Comparison of ENCODE assay signal across 10 mouse cellular contexts in genomic region chr12:112309781-112310180, GRCm38 (mm10).
DNase-seq lines count a peak whose midpoint lies in the region; ATAC-seq and TF ChIP-seq lines count a peak whose summit lies in the region.
"Had no signal": no experiment of that assay in that cellular context is flagged by ENCODE, and none has a peak within 500 bp of the region (broad histone marks: within the 10 kb centered on the region; RNA-seq: fewer than 3 reads in every experiment).

No protein-coding gene starts in this region.

- WGBS in midbrain, embryonic 16.5 days: 83% methylated on average over 10 of the region's 10 CpGs

- no peak overlapping the region for H3K4me3 ChIP-seq in layer of hippocampus, adult 2 months
- no peak overlapping the region for H3K4me3 ChIP-seq in midbrain, embryonic 16.5 days (ENCODE audit: low read depth, low read length)
- H3K4me3 ChIP-seq: embryonic facial prominence, embryonic 12.5 days had no signal

- no peaks in the 10 kb centered on the region for H3K27me3 ChIP-seq in midbrain, embryonic 16.5 days (ENCODE audit: control insufficient read depth, insufficient read depth, low read depth, low read length)
- H3K27me3 ChIP-seq: embryonic facial prominence, embryonic 12.5 days had no signal

- peak; percentile 18 for DNase-seq in CD4-positive, CD25-positive, alpha-beta regulatory T cell, adult 2 months (ENCODE audit: low read depth, low spot score)
- no peak for DNase-seq in layer of hippocampus, adult 2 months (ENCODE audit: low spot score in 2 of 2)
- DNase-seq in layer of hippocampus, adult 9-11 months: no peak
- no peak for DNase-seq in brain, embryonic 14.5 days (ENCODE audit: low read depth)
- DNase-seq in mesoderm, embryonic 11.5 days (ENCODE audit: low read depth, low spot score): peak; percentile 63
- no peak for DNase-seq in left cerebral cortex, postnatal 25 days (ENCODE audit: low spot score in 2 of 2)
- DNase-seq: thymus, postnatal 36 days had no signal

- no peak for ATAC-seq in CD4-positive, CD25-positive, alpha-beta regulatory T cell, adult 4 months
- ATAC-seq in midbrain, embryonic 16.5 days: no peak

- TF ChIP-seq POLR2A in brain, embryonic 14.5 days (IDR thresholded peaks at IDR 0.05; ENCODE audit: borderline replicate concordance, extremely low read depth, insufficient read depth, insufficient read length, poor library complexity, severe bottlenecking): no peak

- H3K36me3 ChIP-seq in midbrain, embryonic 16.5 days (ENCODE audit: control insufficient read depth, insufficient read depth, low read length): no peaks in the 10 kb centered on the region
- H3K36me3 ChIP-seq: embryonic facial prominence, embryonic 12.5 days had no signal

- H3K9ac ChIP-seq in midbrain, embryonic 16.5 days (ENCODE audit: low read depth, low read length): no peak overlapping the region
- H3K9ac ChIP-seq: embryonic facial prominence, embryonic 12.5 days had no signal

- H3K9me3 ChIP-seq in midbrain, embryonic 16.5 days (replicated peaks; ENCODE audit: control insufficient read depth, low read length, poor library complexity, severe bottlenecking): no peaks in the 10 kb centered on the region
- H3K9me3 ChIP-seq: embryonic facial prominence, embryonic 12.5 days had no signal

- H3K4me1 ChIP-seq in midbrain, embryonic 16.5 days (ENCODE audit: control insufficient read depth, insufficient read depth, low read length): peaks cover 10% of the 10 kb centered on the region
- H3K4me1 ChIP-seq: embryonic facial prominence, embryonic 12.5 days had no signal

- H3K27ac ChIP-seq in layer of hippocampus, adult 2 months: no peak overlapping the region
- no peak overlapping the region for H3K27ac ChIP-seq in midbrain, embryonic 16.5 days (ENCODE audit: low read length)
- H3K27ac ChIP-seq: embryonic facial prominence, embryonic 12.5 days had no signal

- no peak overlapping the region for H3K4me2 ChIP-seq in midbrain, embryonic 16.5 days (ENCODE audit: low read length)
- H3K4me2 ChIP-seq: embryonic facial prominence, embryonic 12.5 days had no signal

- intact Hi-C loops in left cerebral cortex, postnatal 25 days (cut with DNase I): no loop called here

- TF ChIP-seq CTCF in layer of hippocampus, adult 2 months (conservative IDR thresholded peaks at IDR 0.05): peak; percentile 67
- TF ChIP-seq CTCF in brain, embryonic 14.5 days (IDR thresholded peaks at IDR 0.05; ENCODE audit: borderline replicate concordance, extremely low read depth, insufficient read depth, insufficient read length): peak; percentile 50; the same call in 1 of the 2 replicates

Comparison
In these comparisons a context has a peak if more than half of its experiments do, and no peak if none do; other contexts are left out.
1. DNase-seq: peak in CD4-positive, CD25-positive, alpha-beta regulatory T cell, adult 2 months (single experiment) and mesoderm, embryonic 11.5 days (single experiment); none in layer of hippocampus, adult 2 months (0 of 2), layer of hippocampus, adult 9-11 months (single experiment), brain, embryonic 14.5 days (single experiment) and left cerebral cortex, postnatal 25 days (0 of 2).